Mouse (Mus musculus) MEL (cell line): Measurements from ENCODE around the gene Epc2.
A peak's percentile ranks its signal among the peaks of the same experiment; 100 is the strongest.

Experiments
- CTCF ChIP-seq, 3 experiments: IDR thresholded peaks in 2 of 3; conservative IDR thresholded peaks in 1 of 3; 2 replicates each; pipeline ENCODE4 v1.5.1; 2011 to 2012; ENCODE audit warnings: low read length in 3 of 3, low read depth in 2 of 3, mild to moderate bottlenecking in 2 of 3, improper control_type of control experiment in 1 of 3, inconsistent platforms in 1 of 3, mixed read lengths in 1 of 3, moderate library complexity in 1 of 3; ENCODE audit not compliant: control insufficient read depth in 1 of 3, insufficient read depth in 1 of 3, poor library complexity in 1 of 3, severe bottlenecking in 1 of 3
- EP300 ChIP-seq, 2 experiments: IDR thresholded peaks; 2 replicates each; pipeline ENCODE4 v1.6.1; 2011; ENCODE audit warnings: improper control_type of control experiment in 2 of 2, low read length in 2 of 2, low read depth in 1 of 2, mild to moderate bottlenecking in 1 of 2
- MAZ ChIP-seq: IDR thresholded peaks from 2 replicates; pipeline ENCODE4 v1.6.1; 2012; ENCODE audit warnings: low read depth, mild to moderate bottlenecking, inconsistent platforms, low read length, improper control_type of control experiment
- POLR2A ChIP-seq, 2 experiments: IDR thresholded peaks; 2 replicates each; pipeline ENCODE4 v1.6.1; 2011 to 2012; ENCODE audit warnings: low read length in 2 of 2, mild to moderate bottlenecking in 2 of 2, control low read depth in 1 of 2, improper control_type of control experiment in 1 of 2, low read depth in 1 of 2, moderate library complexity in 1 of 2; ENCODE audit not compliant: control insufficient read depth in 1 of 2, insufficient read depth in 1 of 2, poor library complexity in 1 of 2

DNA sequence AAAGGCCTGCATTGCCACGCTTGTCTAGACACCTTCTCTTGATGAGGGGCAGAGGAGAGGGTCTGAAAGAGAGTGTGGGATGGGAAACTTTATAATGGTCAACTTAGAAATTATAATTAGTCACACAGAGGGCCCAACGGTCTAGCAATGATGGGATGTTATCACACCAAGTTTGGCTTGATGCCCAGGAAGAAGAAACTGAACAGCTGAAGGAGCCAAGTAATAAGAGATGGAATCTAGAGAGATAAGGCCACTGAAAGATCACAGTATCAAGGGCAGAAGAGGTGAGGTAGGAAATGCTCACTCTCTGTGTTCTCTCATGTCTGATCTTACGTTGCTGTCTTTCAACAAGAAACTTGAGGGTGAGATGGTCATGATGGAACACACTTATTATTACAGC, 35.4 kb upstream of the Epc2 start:
- TF ChIP-seq EP300 (IDR thresholded peaks at IDR 0.05; ENCODE audit: low read depth in 1 of 2, low read length in 2 of 2) (peak; percentile 88 to 93), CTCF (IDR thresholded peaks at IDR 0.05 in 2 of 3, conservative IDR thresholded peaks at IDR 0.05 in 1 of 3; ENCODE audit: control insufficient read depth in 1 of 3, insufficient read depth in 1 of 3, low read depth in 2 of 3, low read length in 3 of 3, poor library complexity in 1 of 3, severe bottlenecking in 1 of 3) (no peak), POLR2A (IDR thresholded peaks at IDR 0.05; ENCODE audit: control insufficient read depth in 1 of 2, insufficient read depth in 1 of 2, low read depth in 1 of 2, low read length in 2 of 2, poor library complexity in 1 of 2) (no peak), MAZ (peak; percentile 53; the same call in 1 of the 2 replicates)
